Mouse (Mus musculus) heart, postnatal 0 days (tissue): ENCODE data around the gene Adap2.

Experiments
- CTCF ChIP-seq: IDR thresholded peaks from 2 replicates; pipeline ENCODE4 v1.5.1; 2016; ENCODE audit warnings: antibody characterized with exemption, control low read depth, low read depth
- EP300 ChIP-seq: IDR thresholded peaks from 2 replicates; pipeline ENCODE4 v1.6.1; 2016; ENCODE audit warnings: antibody characterized with exemption, low read depth

GRCm38 (mm10) chr11:80155961-80156360 lies 2.1 kb downstream of the Adap2 start:
- TF ChIP-seq CTCF (no peak), EP300 (no peak)
